Mouse (Mus musculus) urinary bladder, postnatal 36 days (tissue): ENCODE results near the gene Wwox.

Experiments used
- DNase-seq, 2 experiments: peaks; one replicate each; pipeline ENCODE4 v3.0.0; 2022; ENCODE audit warnings: low spot score in 2 of 2, mixed read lengths in 1 of 2

Wwox gene

GRCm38 (mm10) chr8:114959406-114959805 is 520.0 kb downstream of the Wwox start:
- DNase-seq, result no peak

GRCm38 (mm10) chr8:114962494-114962893 is 523.0 kb downstream of the Wwox start:
- no peak for DNase-seq

GRCm38 (mm10) chr8:114963282-114963681 is 523.8 kb downstream of the Wwox start:
- no peak for DNase-seq

- DNase-seq, result no peak
These were observed 524.8 kb downstream of the Wwox start for GRCm38 (mm10) chr8:114964206-114964605.

- DNase-seq, result no peak
These were observed 529.4 kb downstream of the Wwox start for GRCm38 (mm10) chr8:114968842-114969241.

GRCm38 (mm10) chr8:114971378-114971777 is 531.9 kb downstream of the Wwox start:
- DNase-seq, result peak; percentile 62 to 73

GRCm38 (mm10) chr8:114973002-114973461 is 533.6 kb downstream of the Wwox start:
- no peak for DNase-seq

GRCm38 (mm10) chr8:114974336-114974950 is 535.0 kb downstream of the Wwox start:
- DNase-seq, result no peak

- DNase-seq, result peak in 1 of 2 experiments; percentile 13
These were observed 538.3 kb downstream of the Wwox start for GRCm38 (mm10) chr8:114977746-114978145.

- no peak for DNase-seq
These were observed 538.9 kb downstream of the Wwox start for GRCm38 (mm10) chr8:114978206-114978960.

- DNase-seq, result no peak
These were observed 540.2 kb downstream of the Wwox start for GRCm38 (mm10) chr8:114979671-114980070.

GRCm38 (mm10) chr8:114982762-114983161 is 543.3 kb downstream of the Wwox start:
- DNase-seq, result no peak

GRCm38 (mm10) chr8:114984500-114984899 is 545.0 kb downstream of the Wwox start:
- no peak for DNase-seq

GRCm38 (mm10) chr8:114985996-114986395 is 546.5 kb downstream of the Wwox start:
- no peak for DNase-seq

GRCm38 (mm10) chr8:114986971-114987370 is 547.5 kb downstream of the Wwox start:
- DNase-seq, result no peak

- no peak for DNase-seq
These were observed 551.6 kb downstream of the Wwox start for GRCm38 (mm10) chr8:114990865-114991613.

- DNase-seq, result no peak
These were observed 561.3 kb downstream of the Wwox start for GRCm38 (mm10) chr8:115000736-115001135.

- DNase-seq, result no peak
These were observed 565.6 kb downstream of the Wwox start for GRCm38 (mm10) chr8:115005021-115005420.

- DNase-seq, result peak in 1 of 2 experiments; percentile 3
These were observed 567.1 kb downstream of the Wwox start for GRCm38 (mm10) chr8:115006561-115006960.

- no peak for DNase-seq
These were observed 567.8 kb downstream of the Wwox start for GRCm38 (mm10) chr8:115007280-115007679.

- peak in 1 of 2 experiments; percentile 26 for DNase-seq
These were observed 569.5 kb downstream of the Wwox start for GRCm38 (mm10) chr8:115008624-115009620.
